Mouse (Mus musculus): ENCODE data around the gene Sema6d. TPM values are rescaled to one million over a fixed set of nuclear protein-coding genes. Genes with fewer than 3 reads are reported as not detected.

Gene Sema6d
- total RNA-seq, 2 experiments from 2014 or later, result 21.3 to 27.7 TPM

- no peak for DNase-seq (ENCODE audit: low spot score in 2 of 2)
These were observed 443.1 kb downstream of the Sema6d start for GRCm38 (mm10) chr2:124532906-124533305.

DNA sequence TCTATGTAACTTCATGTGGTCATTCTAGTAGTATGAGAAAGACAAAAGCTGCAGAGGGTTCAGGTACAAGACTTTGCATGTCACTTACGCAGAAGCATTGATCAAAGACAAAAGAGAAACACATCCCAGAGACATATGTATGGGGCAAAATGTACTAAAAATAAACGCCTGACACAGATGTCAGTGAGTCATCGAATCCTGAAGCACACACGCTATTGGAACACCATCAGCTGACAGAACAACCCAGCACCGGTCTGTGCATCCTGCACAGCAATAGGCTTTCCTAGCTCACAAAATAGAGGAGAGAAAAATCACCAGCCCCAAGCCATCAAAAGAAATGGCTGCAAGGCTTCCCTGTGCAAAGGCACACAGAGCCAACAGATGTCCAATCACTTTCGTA is 443.8 kb downstream of the Sema6d start:
- no peak for DNase-seq (ENCODE audit: low spot score in 2 of 2)

DNA sequence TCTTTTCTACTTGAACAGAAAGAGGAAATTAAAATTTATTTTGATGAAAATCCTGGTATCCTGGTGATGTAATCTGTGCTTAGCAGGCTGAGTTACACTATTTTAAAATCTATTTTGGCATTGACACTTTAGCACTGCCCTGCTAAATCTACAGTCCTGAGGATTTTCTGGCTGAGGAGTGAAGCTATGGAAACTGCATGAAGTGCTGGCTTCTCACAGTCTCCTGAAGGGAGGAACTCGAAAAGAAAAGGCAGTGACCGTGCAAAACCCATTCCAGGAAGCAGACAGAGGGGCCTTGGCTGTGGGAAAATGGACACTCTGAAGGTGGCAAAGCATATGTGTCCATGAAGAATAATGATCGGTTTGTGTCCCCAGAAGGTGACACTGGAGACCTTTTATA is 460.5 kb downstream of the Sema6d start:
- no peak for DNase-seq (ENCODE audit: low spot score in 2 of 2)

- no peak for DNase-seq (ENCODE audit: low spot score in 2 of 2)
These were observed 465.1 kb downstream of the Sema6d start for GRCm38 (mm10) chr2:124554751-124555415.

GRCm38 (mm10) chr2:124556861-124557499 is 467.2 kb downstream of the Sema6d start:
- DNase-seq (ENCODE audit: low spot score in 2 of 2), result no peak

DNA sequence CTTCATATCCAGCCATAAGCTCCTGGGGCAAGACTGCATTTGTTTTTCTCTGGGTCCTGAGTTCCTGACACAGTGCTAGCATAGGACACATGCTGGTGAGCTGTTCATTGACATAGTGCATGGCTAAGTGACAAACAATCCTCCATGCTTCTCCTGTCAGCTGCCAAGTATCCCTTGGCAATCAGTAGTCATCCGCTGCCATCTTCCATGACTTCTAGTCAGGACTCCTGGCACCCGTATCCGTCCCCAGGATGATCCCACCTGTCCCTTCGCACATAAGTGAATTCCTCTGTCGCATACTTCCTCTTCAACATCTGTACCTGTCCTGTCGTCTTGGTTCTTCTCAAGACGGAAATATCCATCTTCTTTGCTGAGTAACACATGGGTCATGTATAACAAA is 468.3 kb downstream of the Sema6d start:
- DNase-seq (ENCODE audit: low spot score in 2 of 2), result no peak

GRCm38 (mm10) chr2:124561668-124562067 is 471.9 kb downstream of the Sema6d start:
- no peak for DNase-seq (ENCODE audit: low spot score in 2 of 2)

GRCm38 (mm10) chr2:124562091-124562490 is 472.3 kb downstream of the Sema6d start:
- no peak for DNase-seq (ENCODE audit: low spot score in 2 of 2)

DNA sequence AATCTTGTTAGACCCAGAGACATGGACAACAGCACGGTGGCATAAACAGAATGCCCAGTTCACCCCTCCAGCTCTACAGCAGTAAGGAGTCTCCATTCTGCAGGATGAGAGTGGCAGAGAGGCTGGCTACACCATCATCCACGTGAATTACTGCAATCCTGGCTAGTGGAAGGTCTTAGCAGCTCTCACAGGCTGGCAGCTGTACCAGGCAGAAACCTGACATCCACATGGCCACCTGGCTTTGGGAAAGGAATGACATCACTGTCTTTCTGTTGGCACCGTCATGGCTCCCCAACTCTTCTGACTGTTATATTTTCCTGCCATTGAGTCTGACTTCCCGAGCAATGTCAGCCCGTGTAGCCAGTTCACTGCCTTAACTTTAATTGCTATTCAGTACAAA is 474.0 kb downstream of the Sema6d start:
- no peak for DNase-seq (ENCODE audit: low spot score in 2 of 2)

- DNase-seq (ENCODE audit: low spot score in 2 of 2), result no peak
These were observed 484.0 kb downstream of the Sema6d start for GRCm38 (mm10) chr2:124573734-124574133.

GRCm38 (mm10) chr2:124576053-124576452 is 486.3 kb downstream of the Sema6d start:
- DNase-seq (ENCODE audit: low spot score in 2 of 2), result no peak

GRCm38 (mm10) chr2:124583561-124583960 is 493.8 kb downstream of the Sema6d start:
- no peak for DNase-seq (ENCODE audit: low spot score in 2 of 2)

- DNase-seq (ENCODE audit: low spot score in 2 of 2), result no peak
These were observed 503.0 kb downstream of the Sema6d start for GRCm38 (mm10) chr2:124592750-124593149.

- no peak for DNase-seq (ENCODE audit: low spot score in 2 of 2)
These were observed 509.2 kb downstream of the Sema6d start for GRCm38 (mm10) chr2:124599014-124599413.

DNA sequence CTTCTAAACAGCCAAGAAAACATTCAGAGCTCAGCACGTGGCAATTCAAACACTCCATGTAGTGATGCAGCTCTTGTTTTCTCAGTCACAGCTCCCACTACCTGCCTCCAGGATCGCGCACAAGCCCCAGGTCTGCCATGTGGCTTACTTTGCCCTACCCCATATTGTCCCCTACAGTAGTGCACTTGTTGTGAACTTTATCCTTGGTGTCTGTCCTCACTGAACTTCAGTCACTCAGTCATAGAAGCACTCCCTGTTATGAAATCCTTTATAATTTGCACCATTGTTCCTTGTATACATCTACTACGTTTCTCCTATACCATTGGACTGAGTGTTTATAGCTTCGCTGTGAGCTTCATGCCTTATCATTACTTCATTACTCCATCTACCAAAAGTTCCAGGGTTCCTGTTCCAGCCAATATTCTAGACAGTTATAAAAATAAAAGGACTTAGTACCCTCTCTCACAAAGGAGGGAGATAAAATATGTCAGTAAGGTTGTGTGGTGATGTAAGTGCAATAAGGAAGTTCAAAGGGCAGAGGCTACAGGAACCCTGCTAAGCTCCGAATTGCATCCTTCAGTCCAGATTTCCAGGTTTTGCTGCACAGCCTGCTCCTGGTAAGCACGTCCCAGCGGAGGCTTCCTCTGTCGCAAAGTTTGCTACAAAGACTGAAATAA is 512.1 kb downstream of the Sema6d start:
- DNase-seq (ENCODE audit: low spot score in 2 of 2), result no peak

- DNase-seq (ENCODE audit: low spot score in 2 of 2), result no peak
These were observed 512.7 kb downstream of the Sema6d start for GRCm38 (mm10) chr2:124602379-124602913.

GRCm38 (mm10) chr2:124605341-124605740 is 515.6 kb downstream of the Sema6d start:
- DNase-seq (ENCODE audit: low spot score in 2 of 2), result no peak

GRCm38 (mm10) chr2:124607986-124608385 is 518.2 kb downstream of the Sema6d start:
- no peak for DNase-seq (ENCODE audit: low spot score in 2 of 2)

DNA sequence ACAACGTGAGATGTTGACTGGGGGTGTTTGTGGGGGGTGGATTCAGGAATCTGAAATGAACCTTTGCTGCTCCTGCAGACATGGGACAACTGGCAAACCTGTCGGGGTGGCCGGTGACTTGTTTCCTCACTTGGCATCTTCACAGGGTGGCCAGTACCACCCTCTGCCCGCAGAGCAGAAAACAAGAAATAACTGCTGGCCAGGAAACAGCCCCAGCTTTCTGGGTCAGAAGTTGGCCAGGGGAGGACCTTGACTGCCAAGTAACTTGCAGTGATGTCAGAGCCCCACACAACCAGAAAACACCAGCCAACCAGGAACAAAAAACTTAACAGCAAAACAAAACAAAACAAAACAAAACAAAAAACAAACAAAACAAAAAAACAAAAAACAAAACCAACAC is 518.8 kb downstream of the Sema6d start:
- DNase-seq (ENCODE audit: low spot score in 2 of 2), result no peak

DNA sequence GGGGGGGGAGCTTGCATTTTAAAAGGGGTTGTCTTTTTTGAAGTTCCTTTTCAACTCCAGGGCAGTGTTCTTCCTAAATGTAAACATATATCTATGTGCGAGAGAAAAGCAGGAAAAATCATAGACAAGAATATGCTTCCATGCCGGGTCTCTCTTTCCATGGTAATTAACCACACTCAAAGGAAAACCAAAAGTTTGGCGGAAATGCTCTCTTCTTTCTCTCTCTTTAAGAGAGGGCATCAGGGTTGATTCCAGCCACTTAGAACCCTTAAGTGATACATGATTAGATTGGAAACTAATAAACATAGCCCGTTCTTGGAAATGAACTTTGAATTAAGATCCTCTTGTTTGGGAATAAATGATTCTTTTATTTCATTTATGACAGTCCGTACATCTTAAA is 519.2 kb downstream of the Sema6d start:
- DNase-seq (ENCODE audit: low spot score in 2 of 2), result no peak

DNA sequence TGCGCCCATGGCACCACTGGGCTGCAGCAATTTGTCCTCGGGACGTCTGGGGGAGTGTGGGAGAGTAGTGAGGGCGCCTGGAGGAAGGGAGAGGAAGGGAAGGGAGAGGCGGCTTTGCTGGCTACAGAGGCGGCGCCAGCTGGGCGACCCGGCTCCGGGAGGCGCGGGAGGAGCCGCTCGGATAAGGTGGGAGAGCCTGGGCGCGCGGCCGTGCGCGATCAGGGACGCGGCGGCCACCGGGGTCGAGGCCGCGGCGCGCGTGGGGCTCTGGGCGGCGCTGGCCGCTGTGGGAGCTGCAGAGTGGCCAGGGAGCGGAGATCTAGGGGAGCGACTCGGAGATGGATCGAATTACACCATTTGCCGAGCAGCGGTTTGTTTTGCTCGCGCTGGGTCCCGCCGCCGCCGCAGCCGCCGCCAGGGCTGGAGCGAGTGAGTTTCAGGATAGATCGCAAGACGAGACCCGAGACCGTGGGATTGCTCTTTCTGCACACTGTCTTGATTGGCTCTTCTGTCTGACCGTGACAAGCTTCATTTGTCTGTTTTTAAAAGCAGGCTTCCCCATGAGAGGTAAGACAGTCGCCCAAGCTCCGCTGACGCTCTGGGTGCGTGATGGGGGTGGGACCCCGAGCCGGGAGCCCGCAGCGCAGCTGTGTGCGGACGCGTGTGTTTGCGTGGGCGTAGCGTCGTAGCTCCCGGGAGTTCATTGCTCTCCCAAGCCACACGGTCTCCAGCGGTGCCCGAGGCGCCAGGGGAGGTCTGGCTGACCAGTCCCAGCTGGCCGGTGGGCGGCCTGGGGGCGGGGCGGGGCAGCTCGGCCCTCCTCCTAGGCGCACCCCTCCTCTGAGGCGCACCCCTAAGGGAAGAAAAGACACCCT is 520.2 kb downstream of the Sema6d start:
- peak; percentile 54 to 63 for DNase-seq (ENCODE audit: low spot score in 2 of 2)

Data from adrenal gland, postnatal 4 days (tissue).